Mouse (Mus musculus): Measurements from ENCODE around the gene Nr1h2. TPM values are rescaled to one million over a fixed set of nuclear protein-coding genes. Genes with fewer than 3 reads are reported as not detected.

Gene Nr1h2
- total and polyA plus RNA-seq, 3 experiments = 49.7 to 82.3 TPM; not detected in 1

GRCm38 (mm10) chr7:44584921-44585320 lies 31.2 kb upstream of the Nr1h2 start:
- Histone ChIP-seq H3K4me3 (ENCODE audit: control insufficient read depth in 1 of 2, insufficient read depth in 1 of 2, low read depth in 2 of 2, low read length in 2 of 2) (no peak overlapping the region), H3K9me3 (replicated peaks; ENCODE audit: insufficient read depth, low read length) (no peaks in the 10 kb centered on the region), H3K79me2 (ENCODE audit: control insufficient read depth, insufficient read depth, low read length, poor library complexity) (no peaks in the 10 kb centered on the region), H3K27me3 (ENCODE audit: control insufficient read depth in 1 of 2, insufficient read depth in 2 of 2, low read length in 2 of 2) (no peaks in the 10 kb centered on the region), H3K36me3 (ENCODE audit: control insufficient read depth in 1 of 2, insufficient read depth in 2 of 2, low read length in 2 of 2) (no peaks in the 10 kb centered on the region), H3K4me1 (ENCODE audit: control insufficient read depth in 1 of 2, insufficient read depth in 2 of 2, low read length in 2 of 2) (0 out of 4 replicates have a peak, but pooled peaks cover 0 to 3% of the 10 kb centered on the region in 2 experiments), H3K9ac (ENCODE audit: control insufficient read depth, low read depth, low read length, poor library complexity, severe bottlenecking) (no peak overlapping the region), H3K27ac (ENCODE audit: control insufficient read depth, low read depth, low read length) (no peak overlapping the region)
- no peak for DNase-seq (ENCODE audit: low read depth, low spot score)
- TF ChIP-seq EP300 (IDR thresholded peaks at IDR 0.05; ENCODE audit: low read depth in 1 of 2, low read length in 2 of 2) (no peak), GABPA (IDR thresholded peaks at IDR 0.05; ENCODE audit: low read depth, low read length) (no peak), MAFK (IDR thresholded peaks at IDR 0.05; ENCODE audit: borderline replicate concordance, low read depth, low read length) (no peak), HCFC1 (IDR thresholded peaks at IDR 0.05; ENCODE audit: low read depth, low read length) (no peak), TBP (IDR thresholded peaks at IDR 0.05; ENCODE audit: low read depth, low read length) (no peak), KAT2A (conservative IDR thresholded peaks at IDR 0.05; ENCODE audit: low read depth, low read length) (no peak), SIN3A (IDR thresholded peaks at IDR 0.05; ENCODE audit: low read length) (no peak), MYC (IDR thresholded peaks at IDR 0.05; ENCODE audit: low read depth, low read length) (no peak), ELF1 (IDR thresholded peaks at IDR 0.05; ENCODE audit: low read depth, low read length) (no peak), MXI1 (IDR thresholded peaks at IDR 0.05; ENCODE audit: low read depth, low read length) (no peak), CHD1 (IDR thresholded peaks at IDR 0.05; ENCODE audit: low read depth, low read length) (no peak), POLR2AphosphoS5 (IDR thresholded peaks at IDR 0.05; ENCODE audit: borderline replicate concordance, low read depth, low read length) (no peak), POLR2AphosphoS2 (IDR thresholded peaks at IDR 0.05; ENCODE audit: low read length) (no peak), E2F4 (IDR thresholded peaks at IDR 0.05; ENCODE audit: borderline replicate concordance, low read depth, low read length) (no peak), ZKSCAN1 (IDR thresholded peaks at IDR 0.05; ENCODE audit: low read depth, low read length) (no peak), NRF1 (IDR thresholded peaks at IDR 0.05; ENCODE audit: insufficient read depth, low read depth, low read length, poor library complexity, severe bottlenecking) (no peak), SMC3 (IDR thresholded peaks at IDR 0.05; ENCODE audit: low read depth, low read length) (no peak), ZNF384 (IDR thresholded peaks at IDR 0.05; ENCODE audit: low read depth, low read length) (no peak), JUND (IDR thresholded peaks at IDR 0.05; ENCODE audit: low read depth, low read length) (no peak)

DNA sequence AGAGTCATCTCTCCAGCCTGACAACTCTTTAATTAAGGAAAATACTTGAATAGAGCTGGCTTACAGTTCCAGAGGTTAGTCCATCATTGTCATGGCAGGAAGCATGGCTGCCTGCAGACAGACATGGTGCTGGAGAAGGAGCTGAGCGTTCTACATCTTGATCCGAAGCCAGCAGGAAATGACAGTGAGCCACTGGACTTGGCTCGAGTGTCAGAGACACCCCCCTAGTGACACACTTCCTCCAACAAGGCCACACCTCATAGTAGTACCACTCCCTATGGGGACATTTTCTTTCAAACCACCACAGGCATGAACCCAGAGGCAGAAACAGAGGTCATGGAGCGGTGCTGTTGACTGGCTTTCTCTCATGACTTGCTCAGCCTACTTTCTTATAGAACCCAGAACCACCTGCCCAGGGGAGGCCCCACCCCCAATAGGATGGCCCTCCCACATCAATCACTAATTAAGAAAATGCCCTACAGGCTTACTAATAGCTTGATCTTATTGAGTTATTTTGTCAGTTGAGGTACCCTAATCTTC lies 30.6 kb upstream of the Nr1h2 start:
- DNase-seq (ENCODE audit: low read depth, low spot score) = no peak
- Histone ChIP-seq H3K4me3 (ENCODE audit: control insufficient read depth in 1 of 2, insufficient read depth in 1 of 2, low read depth in 2 of 2, low read length in 2 of 2) (no peak overlapping the region), H3K27ac (ENCODE audit: control insufficient read depth, low read depth, low read length) (no peak overlapping the region), H3K36me3 (ENCODE audit: control insufficient read depth in 1 of 2, insufficient read depth in 2 of 2, low read length in 2 of 2) (no peaks in the 10 kb centered on the region), H3K9me3 (replicated peaks; ENCODE audit: insufficient read depth, low read length) (no peaks in the 10 kb centered on the region), H3K27me3 (ENCODE audit: control insufficient read depth in 1 of 2, insufficient read depth in 2 of 2, low read length in 2 of 2) (no peaks in the 10 kb centered on the region), H3K9ac (ENCODE audit: control insufficient read depth, low read depth, low read length, poor library complexity, severe bottlenecking) (no peak overlapping the region), H3K79me2 (ENCODE audit: control insufficient read depth, insufficient read depth, low read length, poor library complexity) (no peaks in the 10 kb centered on the region), H3K4me1 (ENCODE audit: control insufficient read depth in 1 of 2, insufficient read depth in 2 of 2, low read length in 2 of 2) (0 out of 4 replicates have a peak, but pooled peaks cover 0 to 3% of the 10 kb centered on the region in 2 experiments)
- TF ChIP-seq ELF1 (IDR thresholded peaks at IDR 0.05; ENCODE audit: low read depth, low read length) (no peak), SMC3 (IDR thresholded peaks at IDR 0.05; ENCODE audit: low read depth, low read length) (no peak)

Measured in MEL (cell line).